Mouse (Mus musculus): ENCODE measurements around the gene Sorbs2.
A peak's percentile ranks its signal among the peaks of the same experiment; 100 is the strongest.

Gene Sorbs2

GRCm38 (mm10) chr8:45762982-45763689 is 255.5 kb downstream of the Sorbs2 start:
- DNase-seq, result no peak

GRCm38 (mm10) chr8:45763690-45764342 is 256.2 kb downstream of the Sorbs2 start:
- DNase-seq, result no peak

DNA sequence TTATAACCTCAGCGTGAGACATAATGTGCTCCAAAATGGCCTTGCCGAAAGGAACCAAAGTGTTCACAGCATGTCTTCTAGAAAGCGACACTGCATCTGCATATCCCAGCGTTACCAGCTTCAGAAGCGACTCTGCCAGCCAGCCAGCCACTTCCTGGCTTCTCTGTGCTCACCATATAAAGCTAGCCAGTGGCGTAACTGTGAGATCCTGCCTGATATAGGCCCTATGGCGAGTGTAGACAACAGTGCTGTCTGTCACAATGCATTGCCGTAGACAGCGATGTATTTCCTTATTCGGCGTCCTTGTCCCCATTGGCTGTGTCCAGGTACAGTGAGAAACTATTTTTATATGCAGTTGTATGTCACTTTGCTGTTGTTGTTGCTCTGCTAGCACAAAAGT is 258.6 kb downstream of the Sorbs2 start:
- DNase-seq, result no peak

DNA sequence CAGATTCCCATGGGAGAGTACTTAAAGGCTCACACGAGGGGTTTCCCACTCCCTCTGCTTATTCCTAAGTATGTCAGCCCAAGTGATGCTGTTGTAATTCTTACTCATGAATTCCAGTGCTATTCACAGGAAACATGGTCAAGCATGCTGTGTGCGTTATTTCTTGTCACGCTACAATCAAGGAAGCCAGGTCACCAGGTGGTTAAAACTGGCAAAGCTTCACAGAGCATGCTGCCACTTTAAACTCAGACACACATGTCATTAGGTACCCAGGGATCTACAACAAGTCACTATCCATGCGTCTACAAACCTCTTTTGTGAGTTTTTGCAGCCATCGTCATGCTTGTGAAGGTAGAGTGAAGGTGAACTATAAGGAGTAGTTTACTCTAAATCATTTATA is 267.3 kb downstream of the Sorbs2 start:
- no peak for DNase-seq

DNA sequence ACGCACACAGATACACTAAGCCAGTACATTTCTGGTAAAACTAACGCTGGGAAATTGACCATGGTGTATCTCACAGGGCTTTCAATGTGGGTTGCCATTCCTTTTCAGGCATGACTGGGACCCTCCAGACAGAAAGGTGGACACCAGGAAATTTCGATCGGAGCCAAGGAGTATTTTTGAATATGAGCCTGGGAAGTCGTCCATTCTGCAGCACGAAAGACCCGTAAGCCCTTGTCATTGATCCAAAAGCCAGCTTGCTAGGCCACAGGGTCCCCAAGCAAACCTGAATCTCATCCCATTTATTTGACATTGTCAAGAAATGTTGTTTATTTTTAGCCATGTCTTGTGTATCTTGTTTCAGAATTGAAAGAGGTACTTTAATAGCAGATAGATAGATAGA is 267.9 kb downstream of the Sorbs2 start:
- DNase-seq, result no peak

GRCm38 (mm10) chr8:45776366-45776765 is 268.8 kb downstream of the Sorbs2 start:
- DNase-seq, result no peak

GRCm38 (mm10) chr8:45776977-45777376 is 269.4 kb downstream of the Sorbs2 start:
- DNase-seq, result no peak

DNA sequence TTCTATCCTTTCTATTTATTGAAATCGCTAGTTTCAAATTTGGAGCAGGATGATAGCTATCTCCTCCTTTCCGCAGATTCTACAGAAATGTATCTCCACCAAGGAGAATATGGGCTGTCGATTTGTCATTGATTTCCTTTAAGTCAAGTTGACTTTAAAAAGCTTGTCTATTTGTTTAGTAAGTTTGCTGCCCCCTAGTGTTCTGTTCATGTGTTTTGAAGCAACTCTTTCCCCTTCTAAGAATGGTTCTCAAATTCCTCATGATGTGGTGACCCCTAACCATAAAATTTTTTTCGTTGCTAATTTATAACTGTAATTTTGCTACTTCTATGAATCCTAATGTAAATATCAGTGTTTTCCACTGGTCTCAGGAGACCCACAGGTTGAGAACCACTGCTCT is 273.0 kb downstream of the Sorbs2 start:
- DNase-seq, result no peak

DNA sequence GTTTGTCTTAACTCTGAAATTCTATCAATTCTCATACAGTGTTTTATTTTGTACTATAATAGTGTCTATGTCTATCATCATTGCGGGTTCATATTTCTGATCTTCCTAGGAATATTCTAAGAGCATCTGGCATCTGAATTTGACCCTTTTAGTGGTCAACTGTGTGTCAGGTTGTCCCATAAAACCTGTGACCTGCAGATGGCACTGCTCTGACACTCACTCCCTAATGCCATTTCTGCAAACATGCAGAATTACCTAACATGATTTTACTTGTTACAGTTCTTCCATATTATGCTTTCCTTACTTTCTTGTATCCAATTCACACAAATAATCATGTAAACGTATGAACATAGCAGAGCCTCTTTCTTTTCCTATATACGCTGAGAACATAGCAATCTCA is 281.0 kb downstream of the Sorbs2 start:
- DNase-seq, result no peak

DNA sequence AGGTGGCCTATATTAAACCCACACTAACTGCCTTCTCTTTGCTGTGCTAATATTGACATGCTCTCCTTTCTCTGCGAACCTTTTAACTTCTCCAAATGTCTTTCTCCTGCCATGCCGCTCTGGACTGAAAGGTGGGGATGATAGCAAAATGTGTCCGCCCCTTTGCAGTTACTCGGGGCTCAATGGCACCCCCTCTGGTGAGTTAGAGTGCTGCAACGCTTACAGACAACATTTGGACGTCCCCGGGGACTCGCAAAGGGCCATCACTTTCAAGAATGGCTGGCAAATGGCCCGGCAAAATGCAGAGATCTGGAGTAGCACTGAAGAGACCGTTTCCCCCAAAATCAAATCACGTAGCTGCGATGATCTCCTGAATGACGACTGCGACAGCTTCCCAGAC is 287.3 kb downstream of the Sorbs2 start:
- no peak for DNase-seq

- DNase-seq, result peak; percentile 63
These were observed 288.7 kb downstream of the Sorbs2 start for GRCm38 (mm10) chr8:45796331-45796740.

DNA sequence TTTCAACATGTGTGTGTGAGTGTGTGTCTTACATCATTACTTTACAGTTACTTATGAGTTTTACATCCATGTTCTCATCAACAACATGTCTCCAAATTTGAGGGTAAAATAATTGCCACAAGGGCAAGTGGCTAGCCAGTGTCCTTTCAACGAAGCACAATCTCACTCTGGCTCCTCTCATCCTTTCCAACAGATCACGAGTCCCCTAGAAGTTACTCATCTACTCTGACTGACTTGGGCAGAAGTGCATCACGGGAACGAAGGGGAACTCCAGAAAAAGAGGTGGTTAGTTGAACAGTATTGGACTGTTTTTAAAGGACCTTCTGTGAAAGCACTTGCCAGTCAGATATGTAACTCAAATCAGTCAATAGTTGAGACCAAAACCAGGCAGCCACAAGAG is 291.9 kb downstream of the Sorbs2 start:
- DNase-seq, result no peak

GRCm38 (mm10) chr8:45808597-45808996 is 301.0 kb downstream of the Sorbs2 start:
- DNase-seq, result no peak

DNA sequence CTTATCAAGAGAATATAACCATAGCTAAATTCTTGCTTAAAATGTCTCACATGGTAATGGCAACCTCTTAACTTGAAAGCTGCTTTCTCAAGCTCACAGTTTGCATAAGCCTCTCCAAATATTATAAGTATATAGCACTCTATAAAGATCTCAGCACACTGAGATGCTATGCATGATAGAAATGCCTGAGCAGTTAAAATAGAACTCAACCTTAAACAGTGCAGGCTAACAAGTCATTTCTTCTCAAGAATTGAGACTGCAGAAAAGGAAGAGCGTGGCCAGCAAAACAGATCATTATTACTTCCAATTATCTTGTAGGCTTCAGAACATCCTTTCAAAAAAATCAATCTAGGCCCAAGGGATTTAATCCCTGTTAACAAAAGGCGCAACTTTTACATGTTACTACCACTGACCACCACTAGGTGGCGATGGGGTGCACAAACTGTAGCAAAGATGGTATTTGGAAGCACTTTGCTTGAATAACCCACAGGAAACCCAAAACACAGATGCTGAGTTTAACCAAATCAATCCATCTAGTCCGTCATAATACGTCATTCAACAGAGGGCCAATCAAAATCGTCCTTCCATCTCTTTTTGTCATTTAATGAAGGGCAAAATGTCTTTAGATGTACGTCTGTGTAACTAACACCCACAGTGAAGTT is 309.3 kb downstream of the Sorbs2 start:
- DNase-seq, result no peak

DNA sequence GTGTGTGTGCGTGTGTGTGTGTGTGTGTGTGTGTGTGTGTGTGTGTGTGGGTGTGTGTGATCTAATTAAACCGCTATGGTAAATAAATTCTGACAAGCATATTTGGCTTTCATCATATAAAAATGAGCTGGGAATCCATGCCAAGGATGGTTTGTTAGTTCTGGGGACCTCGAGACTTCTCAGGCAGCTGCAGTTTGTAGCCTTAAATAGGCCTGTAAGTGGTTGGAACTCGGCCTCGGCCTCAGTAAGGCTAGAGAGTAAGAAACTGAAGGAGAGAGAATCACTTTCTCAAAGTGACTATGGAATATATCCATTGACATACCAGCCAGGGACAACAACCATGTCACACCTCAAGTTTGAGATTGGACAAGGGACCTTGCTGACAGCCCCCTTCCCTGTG is 314.1 kb downstream of the Sorbs2 start:
- no peak for DNase-seq

GRCm38 (mm10) chr8:45829985-45830548 is 322.5 kb downstream of the Sorbs2 start:
- no peak for DNase-seq

DNA sequence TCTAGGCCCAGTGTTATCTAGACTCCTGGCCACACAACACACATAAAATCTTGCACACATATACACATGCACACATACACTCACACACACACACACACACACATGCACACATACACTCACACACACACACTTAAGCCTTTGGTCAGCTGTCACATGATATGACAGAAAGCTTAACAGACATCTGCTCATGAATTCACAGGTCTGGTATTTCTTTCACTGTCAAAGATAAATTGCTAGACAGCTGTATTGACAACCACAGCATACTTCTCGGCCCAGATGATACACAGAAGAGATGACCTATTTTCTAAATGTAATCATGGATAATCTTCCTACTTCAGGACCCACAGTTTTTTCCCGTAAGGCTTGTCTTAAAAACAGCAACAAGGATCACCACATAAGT is 326.3 kb downstream of the Sorbs2 start:
- no peak for DNase-seq

DNA sequence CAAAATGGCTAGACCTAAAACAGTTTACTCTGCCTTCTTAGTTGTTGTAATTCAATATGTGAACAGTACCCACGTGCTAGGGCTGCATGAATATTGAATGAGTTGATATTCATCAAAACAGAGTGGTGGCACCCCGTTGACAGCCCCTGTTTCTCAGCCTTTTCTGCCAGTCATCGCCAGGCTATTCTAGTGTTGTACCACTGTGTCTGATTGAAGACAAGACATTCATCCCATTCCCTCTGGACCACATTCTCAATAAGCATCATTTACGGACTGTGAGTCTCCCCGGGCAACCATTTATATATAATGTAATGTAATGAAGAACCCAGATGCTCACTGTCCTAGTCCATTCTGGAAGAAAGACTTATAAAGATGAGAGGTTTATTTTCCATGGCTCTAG is 335.7 kb downstream of the Sorbs2 start:
- no peak for DNase-seq

DNA sequence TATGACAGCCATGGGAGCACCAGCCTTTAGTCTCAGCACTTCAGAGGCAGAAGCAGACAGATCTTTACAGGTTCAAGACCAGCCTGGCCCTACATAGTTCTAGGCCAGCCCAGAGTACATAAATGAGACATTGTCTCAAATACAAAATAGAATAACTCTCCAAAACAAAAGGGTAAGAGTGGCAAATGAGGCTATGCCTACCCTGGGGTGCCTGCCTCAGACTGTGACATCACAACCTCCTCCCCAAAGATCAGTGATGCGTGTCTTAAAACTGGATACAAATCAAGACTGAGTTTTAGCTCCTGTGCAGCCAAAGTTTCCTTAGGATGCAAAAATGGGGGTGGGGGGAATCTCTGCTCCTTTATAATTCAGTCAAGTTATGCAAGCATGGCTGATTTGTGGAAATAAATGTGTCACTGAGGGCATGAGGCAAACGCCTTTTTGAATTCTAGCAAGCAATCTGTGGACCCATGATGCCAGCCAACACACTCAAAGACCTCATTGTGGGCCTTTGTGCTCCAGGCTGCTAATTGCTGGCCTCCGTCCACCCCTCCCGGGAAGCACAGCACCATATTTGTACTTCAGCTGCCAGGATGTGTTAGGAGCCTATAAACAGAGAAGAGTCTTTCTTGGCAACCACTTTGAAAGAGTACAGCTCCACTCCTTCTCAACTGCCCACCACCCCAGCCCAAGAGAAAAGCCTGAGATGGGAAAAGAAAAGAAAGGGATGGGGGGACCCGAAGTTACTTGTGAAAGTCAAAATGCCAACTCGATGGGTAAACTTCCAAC is 336.7 kb downstream of the Sorbs2 start:
- peak; percentile 32 for DNase-seq

DNA sequence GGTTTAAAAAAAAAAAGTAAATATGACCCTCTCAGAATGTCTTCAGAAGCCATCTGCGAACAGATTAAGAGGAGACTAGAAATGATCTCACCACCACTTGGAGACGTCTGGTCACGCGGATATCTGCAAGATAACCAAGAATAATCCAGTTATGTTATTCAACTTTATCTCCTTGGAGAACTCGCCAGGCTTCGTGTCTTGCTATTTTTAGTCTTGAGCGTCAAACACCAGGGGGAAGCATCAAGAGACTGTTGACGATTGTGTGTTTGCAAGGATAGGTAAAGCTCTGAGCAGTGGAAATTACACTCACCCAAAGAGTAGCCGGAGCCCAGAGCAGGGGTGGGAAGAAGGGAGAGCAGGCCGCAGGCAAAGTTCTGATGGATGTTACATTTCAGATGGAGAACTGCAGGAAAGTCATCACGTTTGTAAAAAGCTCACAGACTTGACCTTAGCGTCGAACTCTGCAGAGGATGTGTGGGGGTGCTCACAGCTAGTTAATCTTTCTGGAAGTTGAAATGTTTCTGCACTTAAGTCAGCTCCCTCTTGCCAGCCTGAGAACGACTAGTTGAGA is 337.4 kb downstream of the Sorbs2 start:
- DNase-seq, result no peak

- no peak for DNase-seq
These were observed 338.3 kb downstream of the Sorbs2 start for GRCm38 (mm10) chr8:45845906-45846305.

DNA sequence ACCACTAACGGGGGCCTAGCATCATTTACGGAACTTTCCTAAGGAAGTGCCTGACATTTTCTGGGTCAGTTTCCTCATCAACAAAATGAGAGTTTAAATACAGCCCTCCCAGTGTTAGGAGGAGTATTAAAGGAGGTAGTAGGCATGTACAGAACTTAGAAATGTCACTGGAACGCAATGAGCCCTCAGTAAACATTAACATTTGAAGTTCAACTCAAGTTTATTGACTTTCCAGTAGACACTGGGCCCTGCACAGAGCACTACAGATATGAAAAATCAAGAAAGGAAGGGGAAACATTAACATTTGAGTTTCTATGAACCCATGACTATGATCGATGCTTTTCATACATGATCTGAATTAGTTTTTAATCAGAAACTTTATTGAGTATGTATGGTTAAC is 347.5 kb downstream of the Sorbs2 start:
- DNase-seq, result no peak

DNA sequence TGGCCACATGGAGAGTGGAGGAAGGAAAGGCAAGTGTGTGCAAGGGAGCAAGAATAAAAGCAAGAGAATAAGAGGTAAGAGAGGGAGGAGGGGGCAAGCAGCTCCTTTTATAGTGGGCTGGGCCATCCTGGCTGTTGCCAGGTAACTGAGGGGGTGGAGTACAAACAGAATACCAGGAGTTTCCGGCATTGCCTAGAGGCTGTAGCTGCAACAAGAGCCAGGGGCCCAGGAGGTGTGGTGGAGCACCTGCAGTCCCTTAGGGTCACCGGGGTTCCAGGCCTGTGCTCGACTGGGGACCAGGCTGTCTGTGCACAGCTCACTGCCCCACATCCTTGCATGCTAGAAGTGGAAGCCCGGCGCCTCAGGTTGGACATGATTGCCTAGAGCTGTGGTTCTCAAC is 350.1 kb downstream of the Sorbs2 start:
- no peak for DNase-seq

All from right cerebral cortex, postnatal 25 days (tissue).